Mouse (Mus musculus) layer of hippocampus, adult 18-20 months (tissue): ENCODE data around the gene Mlec. TPM values are rescaled to one million over a fixed set of nuclear protein-coding genes. Genes with fewer than 3 reads are reported as not detected.

ENCODE experiments used
- total RNA-seq, 2 experiments: library from RNA; stranded (reverse); gene quantifications; 2 replicates each; pipeline ENCODE4 v1.2.3; 2021

The Mlec gene
- total RNA-seq, 2 experiments from 2014 or later, result 92.5 to 95.1 TPM

Other genes with a start within 250 kb of the Mlec start
- not detected for gene Oasl1, start 234.9 kb downstream of the Mlec start, total RNA-seq
- 100 to 1,000 TPM; 228 to 232 TPM for gene 2210016L21Rik, start 216.0 kb downstream of the Mlec start, total RNA-seq
- gene Hnf1a, start 187.1 kb downstream of the Mlec start, total RNA-seq, result not detected
- gene Sppl3, start 147.0 kb downstream of the Mlec start, total RNA-seq, result 10 to 100 TPM; 76.9 to 77.9 TPM
- not detected for gene Gm10401, start 59.9 kb downstream of the Mlec start, total RNA-seq
- 1 to 10 TPM; 7.5 to 8.1 TPM for gene Acads, start 38.8 kb downstream of the Mlec start, total RNA-seq
- gene Unc119b, start 23.2 kb downstream of the Mlec start, total RNA-seq, result 10 to 100 TPM; 28.1 to 30.2 TPM
- 100 to 1,000 TPM; 122 to 123 TPM for gene Cabp1, start 36.2 kb upstream of the Mlec start, total RNA-seq
- gene Pop5, start 77.7 kb upstream of the Mlec start, total RNA-seq, result 100 to 1,000 TPM; 105 to 112 TPM
- 100 to 1,000 TPM; 240 to 249 TPM for gene Rnf10, start 114.7 kb upstream of the Mlec start, total RNA-seq
- 10 to 100 TPM; 42.0 to 44.9 TPM for gene Coq5, start 121.5 kb upstream of the Mlec start, total RNA-seq
- 100 to 1,000 TPM; 720 to 803 TPM for gene Dynll1, start 142.8 kb upstream of the Mlec start, total RNA-seq
- gene Srsf9, start 169.0 kb upstream of the Mlec start, total RNA-seq, result 10 to 100 TPM; 81.2 to 88.2 TPM
- gene Gatc, start 183.0 kb upstream of the Mlec start, total RNA-seq, result 10 to 100 TPM; 17.9 to 21.8 TPM
- gene Triap1, start 183.0 kb upstream of the Mlec start, total RNA-seq, result 10 to 100 TPM; 22.7 to 26.4 TPM
- gene Cox6a1, start 190.8 kb upstream of the Mlec start, total RNA-seq, result 100 to 1,000 TPM; 742 to 760 TPM